Mouse (Mus musculus) granulocyte monocyte progenitor cell, adult 5-6 weeks (primary cell): ENCODE measurements at regions not wholly inside any gene's neighbourhood (a gene's known extent, or its start where the extent isn't known, plus 50 kb on each side); places are given as distances from the start of the nearest gene placed in this dataset.
"Not testable (repeated sequence)": the region's sequence is repeated elsewhere in the genome, so short reads cannot be mapped to it uniquely, and the experiment has no call there.

Source experiments
- ATAC-seq: replicated peaks from 2 replicates; pipeline ENCODE4 v1.8.0; 2016; ENCODE audit warnings: mild to moderate bottlenecking, moderate TSS enrichment, inconsistent platforms; ENCODE audit not compliant: poor library complexity, severe bottlenecking

DNA sequence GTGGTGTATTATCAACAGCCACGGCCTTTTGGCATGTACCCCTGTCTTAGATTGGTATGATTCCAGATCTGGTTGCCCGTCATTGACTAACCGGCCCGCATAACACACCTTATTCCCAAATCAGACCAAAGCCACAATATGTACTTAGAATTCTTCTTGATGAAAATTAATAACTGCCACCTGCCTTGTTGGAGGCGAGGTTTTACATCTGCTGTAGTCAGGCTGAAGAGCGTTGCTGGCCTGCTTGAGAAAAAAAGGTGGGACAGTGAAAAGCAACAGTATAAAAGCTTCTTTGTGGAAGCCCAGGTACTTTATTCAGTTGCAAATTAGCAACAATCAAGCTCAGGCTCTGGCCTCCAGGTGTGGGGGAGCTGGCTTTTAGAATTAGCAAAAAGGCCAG is 223.6 kb upstream of the Car8 start:
- ATAC-seq = not testable (repeated sequence)

DNA sequence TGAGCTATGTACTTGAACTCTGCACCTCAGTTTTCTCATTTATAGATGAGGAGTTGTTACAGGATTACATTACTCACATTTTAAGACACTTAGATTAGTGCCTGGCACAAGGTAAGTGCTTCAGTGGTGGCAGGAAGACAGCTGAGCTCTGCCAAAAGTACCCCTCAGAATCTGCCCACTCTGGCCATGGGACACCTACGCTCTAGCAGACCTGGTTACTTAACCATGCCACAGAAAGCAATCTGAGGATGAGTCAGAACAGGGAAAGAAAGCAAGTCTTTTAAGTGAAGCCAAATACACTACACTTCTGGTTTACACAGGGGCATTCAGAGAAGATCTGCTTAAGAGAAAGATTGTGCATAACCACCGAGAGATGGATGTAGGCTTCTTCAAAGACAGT is 215.5 kb upstream of the Car8 start:
- ATAC-seq = no peak

DNA sequence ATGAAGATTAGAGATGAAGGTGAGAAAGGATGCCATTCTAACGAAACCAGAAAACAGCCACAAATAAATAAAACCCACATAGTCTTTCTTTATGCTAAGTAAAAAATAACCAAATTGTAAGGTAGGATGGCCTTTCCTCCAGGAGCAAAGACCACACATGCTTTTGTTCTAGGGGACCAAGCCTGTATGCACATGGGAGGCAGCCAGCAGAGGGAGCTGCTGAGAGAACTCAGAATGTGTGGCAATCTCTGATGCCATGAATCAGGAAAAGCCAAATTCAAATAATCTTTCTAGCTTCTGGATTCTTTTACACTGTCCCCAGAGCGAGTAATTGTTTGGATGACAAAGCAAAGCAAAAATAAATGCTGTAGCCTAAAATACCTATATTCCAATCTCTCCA is 193.6 kb upstream of the Car8 start:
- peak; percentile 50 for ATAC-seq

DNA sequence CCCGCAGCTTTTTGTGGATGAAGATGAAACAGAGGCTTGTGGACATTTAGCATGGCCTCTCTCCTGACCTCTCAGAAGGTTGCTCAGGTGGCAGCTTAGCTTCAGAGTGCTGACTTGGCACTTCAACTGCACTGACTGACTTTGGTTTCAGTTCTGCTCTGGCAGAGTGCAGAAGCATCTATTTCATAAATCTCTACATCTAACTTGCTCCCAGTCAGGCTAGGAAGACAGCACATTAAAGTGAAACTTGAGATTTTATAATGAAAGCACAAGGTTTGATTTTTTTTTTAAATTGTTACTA is 192.1 kb upstream of the Car8 start:
- peak; percentile 53 for ATAC-seq

DNA sequence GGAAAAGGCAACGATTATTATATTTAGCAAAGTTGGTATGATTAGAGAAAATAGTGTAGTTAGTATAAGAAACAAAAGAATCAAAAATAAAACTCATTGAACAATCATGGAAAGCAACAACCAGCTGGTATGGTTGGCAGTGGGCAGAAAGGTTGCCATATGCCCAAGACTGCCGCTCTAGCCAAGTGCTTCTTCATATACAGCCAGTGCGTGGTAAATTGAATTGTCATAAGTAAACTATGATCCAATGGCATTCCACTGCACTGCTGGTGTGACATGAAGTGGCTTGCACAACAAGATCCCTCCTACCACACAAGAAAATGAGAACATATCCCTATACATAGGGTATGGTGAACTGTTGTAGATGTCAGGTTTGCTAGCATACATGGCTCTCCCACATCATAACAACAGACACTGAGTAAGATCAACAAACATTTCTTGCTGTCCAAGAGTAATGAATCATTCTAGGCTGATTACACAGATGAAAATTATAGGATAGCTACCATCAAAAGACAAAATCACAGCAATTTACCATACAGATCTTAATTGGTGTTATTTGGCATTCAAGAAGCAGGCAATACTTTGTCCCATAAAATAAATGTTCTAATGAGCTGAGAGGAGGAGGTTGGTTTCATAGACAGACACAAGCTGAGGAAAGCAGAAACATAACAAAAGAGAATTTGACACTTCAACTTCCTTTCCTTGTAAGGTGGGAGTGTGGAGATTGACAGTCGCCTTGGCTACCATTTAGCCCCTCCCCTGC is 191.6 kb upstream of the Car8 start:
- no peak for ATAC-seq

DNA sequence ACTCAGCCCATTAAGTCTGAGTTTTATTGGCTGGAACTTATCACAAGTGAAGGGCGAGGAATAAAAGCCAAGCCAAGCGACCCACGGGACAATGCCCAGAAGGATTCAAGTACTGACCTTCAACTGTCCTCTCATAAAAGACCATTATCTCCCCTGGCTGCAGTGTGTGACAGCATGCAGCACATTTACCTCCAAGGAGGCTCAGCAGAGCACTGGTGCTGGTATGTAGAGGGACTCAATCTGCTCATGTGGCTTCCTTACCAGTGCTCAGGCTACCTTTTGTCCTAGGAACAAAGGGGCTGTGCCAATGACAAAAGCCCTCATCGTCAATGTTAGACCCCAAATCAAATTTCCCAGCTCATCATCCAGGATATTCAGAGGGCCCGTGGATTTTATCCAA is 190.9 kb upstream of the Car8 start:
- no peak for ATAC-seq

DNA sequence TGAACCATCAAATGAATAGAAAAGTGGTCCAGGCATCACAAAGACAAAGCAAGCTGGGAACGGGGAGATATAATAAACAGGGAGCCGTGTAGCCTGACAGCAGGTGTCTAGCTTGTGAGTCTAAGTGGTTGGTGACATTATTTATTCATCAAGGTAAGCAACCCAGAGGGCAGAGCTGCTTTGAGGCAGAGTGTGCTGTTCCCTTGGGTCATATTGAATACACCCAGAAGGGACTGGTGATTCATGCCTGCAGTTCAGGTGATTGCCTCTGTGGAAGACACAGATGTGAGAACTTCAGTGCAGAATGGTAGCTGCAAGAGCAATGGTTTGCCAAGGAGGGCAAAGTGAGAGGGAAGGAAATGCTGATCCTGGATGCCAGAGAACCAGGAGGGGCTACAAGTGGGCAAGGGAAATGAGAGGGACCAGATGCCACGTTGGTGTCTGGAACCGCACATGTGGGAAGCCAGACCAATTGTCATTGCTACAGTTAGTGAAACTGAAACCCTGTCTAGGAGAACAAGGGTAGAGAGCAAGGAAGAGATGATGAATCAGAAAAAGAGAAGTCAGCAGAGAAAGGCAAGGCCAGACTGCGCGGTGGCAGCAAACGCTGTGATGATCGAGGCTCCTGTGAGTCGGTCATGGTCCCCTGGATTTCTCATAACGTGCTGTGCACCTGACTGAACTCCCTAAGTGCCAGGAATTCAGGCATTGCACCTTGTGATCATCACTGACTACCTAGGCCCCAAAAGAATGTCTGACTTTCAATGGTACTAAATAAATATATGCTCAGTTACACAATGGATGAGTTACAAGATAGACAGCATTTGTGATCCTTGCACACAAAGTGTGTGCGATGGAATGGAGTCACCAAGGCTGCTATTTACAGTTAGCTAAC is 190.0 kb upstream of the Car8 start:
- peak; percentile 82 for ATAC-seq

DNA sequence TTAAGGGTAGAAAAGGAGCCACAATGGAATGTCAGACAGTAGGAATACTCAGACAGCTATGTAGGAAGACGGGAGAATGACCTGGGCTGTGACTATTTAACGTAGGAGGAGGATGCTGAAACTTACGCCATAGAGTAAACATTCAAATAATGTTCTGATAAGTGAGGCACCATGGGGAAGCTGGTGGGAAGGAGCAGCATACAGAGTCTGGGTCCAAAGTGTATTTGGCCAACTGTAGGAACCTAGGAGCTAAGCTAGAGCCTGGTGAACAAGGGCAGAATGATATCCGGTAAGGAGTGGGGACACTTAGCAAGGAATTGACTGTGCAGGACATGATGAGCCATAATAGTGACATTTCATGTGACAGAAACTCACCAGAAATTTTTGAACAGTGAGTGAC is 189.0 kb upstream of the Car8 start:
- ATAC-seq = no peak

DNA sequence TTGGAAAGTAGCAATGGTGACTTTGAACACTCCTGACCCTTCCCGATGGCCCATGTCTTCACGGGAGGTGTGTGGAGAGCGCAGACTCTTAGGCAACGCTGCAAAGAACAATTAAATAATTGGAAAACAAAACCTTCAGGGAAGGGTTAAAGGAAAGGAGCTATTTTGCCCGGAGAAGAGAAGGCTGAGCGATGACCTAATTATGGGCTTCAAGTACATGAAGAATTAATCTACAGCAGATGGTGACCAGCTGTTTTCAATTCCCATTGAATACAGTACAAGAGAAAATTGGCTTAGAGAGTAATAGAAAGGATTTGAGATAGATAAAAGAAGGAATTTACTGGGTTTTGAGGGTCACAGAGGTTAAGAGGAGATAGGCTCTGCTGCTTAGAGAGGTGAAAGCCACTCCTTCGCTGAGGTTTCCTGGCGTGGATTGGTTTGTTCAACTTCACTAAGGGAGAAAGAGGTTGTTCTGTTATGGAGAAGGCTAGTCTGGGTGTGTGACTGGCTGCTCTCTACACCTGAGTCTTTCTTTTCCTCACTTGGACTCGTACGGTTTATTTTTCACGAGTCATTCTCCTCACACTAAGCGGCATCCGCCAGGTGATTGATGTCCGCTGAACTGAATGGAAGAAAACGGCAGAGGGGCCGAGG is 184.7 kb upstream of the Car8 start:
- ATAC-seq = no peak

DNA sequence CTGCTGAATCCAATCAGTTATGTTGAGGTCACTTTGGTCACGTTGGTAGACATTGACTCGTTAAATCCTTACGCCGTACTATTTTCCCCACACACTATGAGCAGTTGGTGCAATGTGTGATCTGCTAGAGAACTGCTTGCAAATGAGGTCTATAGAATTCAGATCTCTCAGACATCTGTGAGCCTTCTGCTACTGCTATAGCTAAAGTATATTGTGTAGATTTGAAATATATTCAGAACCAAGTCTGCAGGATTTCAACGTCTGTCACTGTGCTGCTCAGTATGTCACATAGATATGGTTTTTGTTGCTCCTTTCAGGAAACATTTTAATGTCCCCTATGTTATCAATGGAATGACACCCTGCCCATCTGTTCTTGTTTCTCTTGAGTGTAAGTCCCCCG is 182.4 kb upstream of the Car8 start:
- no peak for ATAC-seq

DNA sequence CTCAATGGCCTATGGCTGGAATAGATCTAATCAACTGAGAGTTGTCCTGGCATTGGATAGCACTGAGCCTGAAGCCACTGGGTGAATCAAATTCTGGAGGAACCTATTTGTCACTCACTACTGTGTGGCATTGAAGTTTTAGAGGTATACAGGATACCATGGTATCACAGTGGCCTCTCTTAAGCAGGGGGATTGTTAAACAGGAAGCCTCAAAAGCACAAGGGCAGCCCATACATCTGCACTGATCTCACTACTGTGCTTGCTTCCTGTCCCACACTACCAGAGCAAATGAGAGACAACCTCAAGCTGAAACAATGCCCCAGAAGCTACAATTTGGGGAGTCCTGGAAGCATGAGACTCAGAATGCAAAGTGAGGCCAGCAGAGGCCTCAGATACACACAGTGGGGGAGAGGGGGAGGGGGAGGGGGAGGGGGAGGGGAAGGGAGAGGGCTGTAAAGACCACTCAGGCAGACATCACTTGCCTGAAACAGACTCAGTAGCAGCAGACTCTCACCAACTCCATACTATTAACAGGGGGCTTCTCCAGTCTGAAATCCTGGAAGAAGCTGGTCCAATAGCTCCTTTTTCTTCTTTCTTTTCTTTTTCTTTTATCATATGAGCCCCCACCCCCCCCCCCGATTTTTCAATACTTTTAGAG is 179.7 kb upstream of the Car8 start:
- no peak for ATAC-seq

DNA sequence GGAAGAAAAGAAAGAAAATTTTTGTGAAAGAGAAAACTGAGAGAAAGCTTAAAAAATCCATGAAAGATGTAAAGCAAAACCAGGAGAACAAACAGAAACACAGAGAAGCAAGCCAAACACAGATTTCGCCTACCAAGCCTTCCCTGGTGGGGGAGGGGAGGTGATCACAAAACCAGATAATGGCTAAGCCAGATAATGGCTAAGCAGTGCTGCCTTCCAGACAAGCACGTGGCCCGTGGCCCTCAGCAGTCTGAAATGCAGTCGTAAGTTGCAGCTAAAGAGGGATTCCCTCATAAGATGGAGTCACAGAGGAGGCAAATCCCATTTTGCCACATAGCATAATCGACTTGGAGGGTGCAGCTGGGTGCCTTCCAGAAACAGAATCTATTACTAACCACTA is 179.0 kb upstream of the Car8 start:
- ATAC-seq = no peak

DNA sequence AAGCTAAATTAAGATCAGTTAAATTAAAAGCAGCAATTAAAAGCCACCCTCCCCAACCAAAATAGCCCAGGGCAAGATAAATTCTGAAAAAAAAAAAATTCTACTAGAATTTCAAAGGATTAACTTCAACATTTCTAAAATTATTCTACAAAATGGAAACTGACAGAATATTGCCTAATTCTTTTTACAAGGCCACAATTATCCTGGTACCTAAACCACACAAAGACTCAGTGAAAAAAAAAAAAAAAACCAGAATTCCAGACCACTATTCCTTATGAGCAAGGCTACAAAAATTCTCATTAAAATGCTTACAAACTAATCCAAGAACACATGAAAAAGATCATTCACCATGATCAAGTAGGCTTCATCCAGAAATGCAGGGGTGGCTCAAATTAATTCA is 174.5 kb upstream of the Car8 start:
- no peak for ATAC-seq

DNA sequence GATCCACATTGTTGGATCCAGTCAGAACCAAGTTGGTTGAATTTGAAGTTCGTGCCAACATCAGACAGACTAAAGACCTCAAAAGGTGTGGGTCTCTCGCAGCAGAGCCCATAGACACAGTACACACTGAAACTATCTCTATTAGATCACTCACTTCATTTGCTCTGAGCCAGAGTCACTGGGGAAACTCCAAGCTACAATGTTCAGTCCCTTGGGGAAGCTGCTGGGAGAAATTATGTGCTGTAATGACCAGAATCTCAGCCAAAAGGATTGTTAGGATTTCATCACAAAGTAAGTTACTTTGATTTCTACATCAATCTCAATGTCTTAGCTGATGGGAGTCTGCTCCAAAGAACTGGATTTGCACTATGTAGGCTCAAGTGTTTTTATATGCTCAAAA is 161.2 kb upstream of the Car8 start:
- ATAC-seq = no peak

DNA sequence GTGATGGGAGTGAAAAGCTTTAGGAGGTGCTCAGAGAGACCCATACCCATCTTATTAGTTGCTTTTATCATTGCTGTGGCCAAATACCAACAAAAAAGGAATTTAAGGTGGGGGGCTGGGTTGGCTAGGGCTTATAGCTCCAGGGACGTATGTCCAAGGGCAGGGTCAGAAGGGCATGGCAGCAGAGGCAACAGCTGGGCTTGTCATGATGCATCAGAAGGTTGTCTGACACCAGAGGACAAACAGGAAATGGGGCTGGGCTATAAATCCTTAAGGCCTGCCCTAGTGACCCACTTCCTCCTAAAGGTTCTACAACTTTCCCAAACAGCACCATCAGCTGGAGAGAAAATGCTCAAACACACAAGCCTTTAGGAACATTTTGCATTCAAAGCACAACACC is 160.6 kb upstream of the Car8 start:
- no peak for ATAC-seq

DNA sequence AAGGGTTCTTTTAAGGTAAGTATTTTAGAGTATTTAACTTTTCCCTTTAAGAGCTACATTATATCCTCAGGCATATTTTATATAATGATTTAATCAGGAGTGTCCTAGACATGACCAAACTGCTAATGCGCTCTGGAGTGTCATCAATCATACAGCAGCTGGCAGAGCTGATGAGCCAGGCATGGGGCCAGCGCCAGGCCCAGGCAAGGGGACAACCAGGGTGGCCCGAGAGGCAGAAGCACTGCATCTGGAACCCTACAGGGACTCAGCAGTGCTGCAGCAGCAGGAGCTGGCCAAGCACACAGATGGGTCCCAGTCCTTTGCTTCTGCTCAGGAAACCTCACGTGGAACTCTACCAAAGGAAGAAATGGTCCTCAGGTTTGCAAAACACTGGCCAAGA is 160.1 kb upstream of the Car8 start:
- no peak for ATAC-seq

DNA sequence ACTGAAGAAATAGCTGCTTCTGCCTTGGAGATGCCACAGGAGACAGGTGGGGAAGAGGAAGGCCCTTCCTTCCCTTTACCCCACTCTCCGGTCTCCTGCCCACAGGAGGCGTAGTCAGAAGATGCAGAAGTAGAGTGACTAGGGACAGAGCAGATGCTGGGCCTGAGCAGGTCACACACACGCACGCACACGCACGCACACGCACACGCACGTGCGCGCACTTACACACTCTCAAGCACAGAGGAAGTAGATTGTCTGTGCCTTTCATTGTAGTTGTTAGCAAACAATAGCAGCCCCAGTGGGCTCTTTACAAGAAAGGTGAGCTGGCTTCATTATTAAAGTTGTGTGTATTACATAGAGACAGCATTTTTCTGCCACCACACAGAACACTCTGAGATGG is 144.3 kb upstream of the Car8 start:
- ATAC-seq = peak; percentile 44

DNA sequence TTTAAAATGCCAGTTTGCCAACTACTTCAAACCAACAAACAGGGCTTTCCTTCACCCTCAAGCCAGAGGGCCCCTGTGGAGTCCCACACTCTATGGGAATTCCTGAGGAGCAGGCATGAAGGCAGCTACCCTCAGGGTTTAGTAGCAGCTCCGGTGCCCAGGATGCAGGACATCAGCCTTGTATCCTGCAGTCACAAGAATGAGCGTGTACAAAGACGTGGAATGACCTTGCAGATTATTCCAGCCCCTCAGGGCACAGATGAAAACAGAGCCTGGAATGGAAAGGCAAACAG is 143.2 kb upstream of the Car8 start:
- no peak for ATAC-seq

DNA sequence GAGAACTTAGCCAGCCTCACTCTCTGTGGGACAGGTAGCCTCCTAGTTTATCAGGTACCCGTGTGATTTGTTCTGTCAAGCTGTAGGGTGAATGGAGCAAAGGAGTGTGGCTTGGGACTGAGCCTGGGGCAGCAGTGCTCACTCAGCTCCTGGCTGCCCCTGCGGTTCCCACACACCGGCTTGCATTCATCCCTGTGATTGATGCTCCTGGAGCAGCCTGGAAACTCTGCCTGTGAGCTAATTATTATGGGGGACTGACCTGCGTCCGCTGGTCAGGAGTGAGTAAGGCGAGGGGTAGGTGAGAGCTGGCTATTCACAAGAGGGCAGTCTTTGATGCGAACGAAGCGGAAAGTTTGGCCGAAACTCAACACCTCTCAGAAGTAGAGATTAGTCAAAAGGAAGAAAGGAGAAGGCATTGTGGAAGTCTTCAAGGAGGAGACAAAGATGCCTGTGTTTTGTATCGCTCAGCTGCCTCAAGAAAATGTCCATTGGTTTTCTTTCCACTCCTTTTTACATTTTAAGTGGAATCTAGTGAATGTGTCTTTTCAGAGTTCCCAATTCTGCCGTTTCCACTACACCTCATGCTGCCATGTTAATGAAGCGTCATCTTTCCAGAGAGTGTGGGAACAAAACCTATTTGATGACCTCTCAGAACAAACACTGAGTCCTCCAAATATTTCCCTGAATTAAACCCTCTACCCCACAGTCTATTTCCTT is 142.7 kb upstream of the Car8 start:
- no peak for ATAC-seq

DNA sequence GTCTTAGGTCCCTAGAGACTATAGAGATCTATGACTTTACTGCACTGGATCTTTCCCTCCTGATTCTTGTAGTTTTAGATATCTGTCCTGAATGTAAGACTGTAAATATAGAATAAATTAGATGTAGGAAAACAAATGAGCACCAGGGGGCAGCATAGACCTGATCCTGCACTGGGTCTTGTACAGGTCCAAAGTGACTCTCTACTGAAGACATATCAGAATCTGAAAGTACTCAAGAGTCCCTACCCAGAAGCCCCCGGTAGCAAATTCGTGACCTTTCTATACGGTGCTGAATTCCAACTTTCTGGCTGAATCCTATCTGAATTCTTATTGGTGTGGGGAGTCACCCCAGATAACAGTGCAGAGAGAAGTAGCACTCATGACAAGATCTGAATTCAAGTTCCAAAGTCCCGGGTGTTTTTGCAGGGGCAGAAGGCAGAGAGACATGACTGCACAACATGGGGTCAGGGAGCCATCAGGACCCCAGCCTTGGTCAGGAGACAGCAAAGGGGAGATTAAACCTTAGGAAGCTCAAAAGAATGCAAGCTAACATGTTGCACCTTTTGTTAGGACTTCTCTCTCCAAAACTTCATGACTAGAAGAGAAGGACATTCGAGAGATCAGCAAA is 142.0 kb upstream of the Car8 start:
- ATAC-seq = peak; percentile 85
